Mouse (Mus musculus) CH12.LX (cell line): ENCODE data around the gene Adgrl3. TPM values are rescaled to one million over a fixed set of nuclear protein-coding genes. Genes with fewer than 3 reads are reported as not detected.

Experiments
- DNase-seq: peaks from one replicate; pipeline ENCODE4 v3.0.0-alpha.2; 2013; ENCODE audit errors: extremely low read depth
- H3K27ac ChIP-seq: 2 replicates; pipeline ENCODE4 v1.5.1; 2012; ENCODE audit warnings: low read depth, mild to moderate bottlenecking, control low read depth, moderate library complexity; ENCODE audit not compliant: insufficient read depth
- H3K27me3 ChIP-seq: replicated peaks from 2 replicates; pipeline ENCODE3; 2012; ENCODE audit warnings: inconsistent platforms
- H3K36me3 ChIP-seq, 2 experiments: replicated peaks in 1 of 2; 2 replicates each; pipeline versions ENCODE3 to v1.6.1; 2012; ENCODE audit warnings: inconsistent platforms in 1 of 2, low read length in 1 of 2, mild to moderate bottlenecking in 1 of 2, mixed read lengths in 1 of 2, moderate library complexity in 1 of 2; ENCODE audit not compliant: control insufficient read depth in 1 of 2, insufficient read depth in 1 of 2
- H3K4me1 ChIP-seq, 2 experiments: 2 replicates each; pipeline ENCODE4 v1.6.1; 2012; ENCODE audit warnings: inconsistent platforms in 1 of 2, moderate library complexity in 1 of 2; ENCODE audit not compliant: insufficient read depth in 2 of 2, control insufficient read depth in 1 of 2
- H3K4me2 ChIP-seq: 2 replicates; pipeline ENCODE4 v1.6.1; 2012; ENCODE audit warnings: low read depth, mild to moderate bottlenecking, control low read depth; ENCODE audit not compliant: poor library complexity, insufficient read depth, severe bottlenecking
- H3K4me3 ChIP-seq, 3 experiments: fragments of 150-350 bp in 1 of 3; sonication (generic) in 1 of 3; replicated peaks in 1 of 3; 2 replicates each; pipeline versions ENCODE3 to v1.5.1; 2011 to 2012; ENCODE audit warnings: low read depth in 2 of 3, low read length in 2 of 3, mild to moderate bottlenecking in 2 of 3, moderate library complexity in 2 of 3, control low read depth in 1 of 3, improper control_type of control experiment in 1 of 3, inconsistent platforms in 1 of 3, mixed read lengths in 1 of 3; ENCODE audit not compliant: poor library complexity in 1 of 3
- H3K79me2 ChIP-seq: replicated peaks from 2 replicates; pipeline ENCODE4 v1.6.1; 2012; ENCODE audit warnings: mild to moderate bottlenecking, moderate library complexity; ENCODE audit not compliant: control insufficient read depth, poor library complexity, insufficient read depth, severe bottlenecking; ENCODE audit errors: extremely low read depth
- H3K9ac ChIP-seq: 2 replicates; pipeline ENCODE4 v1.6.1; 2012; ENCODE audit warnings: low read depth, mild to moderate bottlenecking, control low read depth, moderate library complexity; ENCODE audit not compliant: insufficient read depth
- H3K9me3 ChIP-seq: replicated peaks from 2 replicates; pipeline ENCODE3; 2012; ENCODE audit warnings: low read length, inconsistent platforms, mixed read lengths
- CHD1 ChIP-seq: IDR thresholded peaks from 2 replicates; pipeline ENCODE4 v1.6.1; 2012; ENCODE audit warnings: low read depth, low read length, improper control_type of control experiment, inconsistent platforms
- ELF1 ChIP-seq: IDR thresholded peaks from 2 replicates; pipeline ENCODE4 v1.6.1; 2014; ENCODE audit warnings: low read depth, mild to moderate bottlenecking, inconsistent platforms, low read length, improper control_type of control experiment
- GABPA ChIP-seq: IDR thresholded peaks from 2 replicates; pipeline ENCODE4 v1.6.1; 2012; ENCODE audit warnings: low read depth, low read length, improper control_type of control experiment, inconsistent platforms; ENCODE audit not compliant: insufficient replicate concordance
- JUN ChIP-seq: IDR thresholded peaks from 2 replicates; pipeline ENCODE4 v1.6.1; 2011; ENCODE audit warnings: low read depth, mild to moderate bottlenecking, low read length, improper control_type of control experiment, moderate library complexity; ENCODE audit not compliant: insufficient read depth
- JUND ChIP-seq: conservative IDR thresholded peaks from 2 replicates; pipeline ENCODE4 v1.6.1; 2011; ENCODE audit warnings: low read depth, low read length, improper control_type of control experiment
- MAFK ChIP-seq: IDR thresholded peaks from 2 replicates; pipeline ENCODE4 v1.6.1; 2011; ENCODE audit warnings: low read length, improper control_type of control experiment; ENCODE audit not compliant: insufficient replicate concordance
- MAZ ChIP-seq: IDR thresholded peaks from 2 replicates; pipeline ENCODE4 v1.6.1; 2012; ENCODE audit warnings: low read depth, mild to moderate bottlenecking, inconsistent platforms, low read length, improper control_type of control experiment, moderate library complexity
- MEF2A ChIP-seq: IDR thresholded peaks from 2 replicates; pipeline ENCODE4 v1.6.1; 2014; ENCODE audit warnings: low read depth, mild to moderate bottlenecking, inconsistent platforms, low read length, improper control_type of control experiment, borderline replicate concordance
- NELFE ChIP-seq: IDR thresholded peaks from 2 replicates; pipeline ENCODE4 v1.6.1; 2011; ENCODE audit warnings: low read depth, low read length, improper control_type of control experiment
- POLR2AphosphoS2 ChIP-seq: IDR thresholded peaks from 2 replicates; pipeline ENCODE4 v1.6.1; 2011; ENCODE audit warnings: low read depth, low read length, improper control_type of control experiment
- RAD21 ChIP-seq: IDR thresholded peaks from 2 replicates; pipeline ENCODE4 v1.6.1; 2011; ENCODE audit warnings: low read depth, mild to moderate bottlenecking, low read length, improper control_type of control experiment, moderate library complexity
- RCOR1 ChIP-seq: conservative IDR thresholded peaks from 2 replicates; pipeline ENCODE4 v1.6.1; 2012; ENCODE audit warnings: low read depth, mild to moderate bottlenecking, inconsistent platforms, low read length, improper control_type of control experiment
- SIN3A ChIP-seq: IDR thresholded peaks from 2 replicates; pipeline ENCODE4 v1.6.1; 2012; ENCODE audit warnings: low read length, improper control_type of control experiment, inconsistent platforms
- TBP ChIP-seq: conservative IDR thresholded peaks from 2 replicates; pipeline ENCODE4 v1.6.1; 2011; ENCODE audit warnings: low read depth, low read length, improper control_type of control experiment
- TCF12 ChIP-seq: IDR thresholded peaks from 2 replicates; pipeline ENCODE4 v1.6.1; 2014; ENCODE audit warnings: low read depth, mild to moderate bottlenecking, inconsistent platforms, low read length, improper control_type of control experiment
- USF2 ChIP-seq: conservative IDR thresholded peaks from 2 replicates; pipeline ENCODE4 v1.6.1; 2011; ENCODE audit warnings: low read depth, low read length, improper control_type of control experiment
- ZNF384 ChIP-seq: IDR thresholded peaks from 2 replicates; pipeline ENCODE4 v1.6.1; 2012; ENCODE audit warnings: low read depth, low read length, improper control_type of control experiment, inconsistent platforms
- dilution Hi-C: fragments of 300-500 bp; cut with MboI; formaldehyde crosslinking; loops from 2 replicates; pipeline ENCODE4 v1.14.3; 2020; ENCODE audit warnings: low sequenced_read_pairs; ENCODE audit not compliant: extremely low pct_unique_long_range_greater_than_20kb, extremely low pct_ligation_motif_present
- in situ Hi-C: fragments of 300-500 bp; cut with MboI; formaldehyde crosslinking; loops from 3 replicates; pipeline ENCODE4 v1.14.3; 2019; ENCODE audit warnings: low sequenced_read_pairs, low pct_ligation_motif_present, low pct_unique_long_range_greater_than_20kb, mixed read lengths
- polyA plus RNA-seq: library from polyadenylated mRNA; unstranded; fragments of >175 nt; gene quantifications from 2 replicates; pipeline ENCODE4 v1.2.1, GENCODE M21; 2012; ENCODE audit warnings: low read depth; ENCODE audit not compliant: insufficient read length
- total RNA-seq, 2 experiments: library from RNA; depleted of rRNA; stranded (reverse); fragments of 300-350 nt in 1 of 2; fragments of >200 nt in 1 of 2; gene quantifications; 2 replicates each; pipeline ENCODE4 v1.2.3; 2012 to 2014

Gene Adgrl3
- total and polyA plus RNA-seq, 3 experiments = 0.13 TPM; not detected in 2

- Histone ChIP-seq H3K4me2 (no peak overlapping the region), H3K36me3 (no peaks in the 10 kb centered on the region), H3K27me3 (no peaks in the 10 kb centered on the region), H3K4me1 (no peaks in the 10 kb centered on the region), H3K27ac (no peak overlapping the region), H3K79me2 (no peaks in the 10 kb centered on the region), H3K9ac (no peak overlapping the region), H3K9me3 (no peaks in the 10 kb centered on the region), H3K4me3 (no peak overlapping the region)
- TF ChIP-seq MAZ = no peak
- TF ChIP-seq GABPA = no peak
- no peak for TF ChIP-seq ELF1
- TF ChIP-seq CHD1 = no peak
- TF ChIP-seq RAD21 = no peak
- no peak for TF ChIP-seq NELFE
- in situ Hi-C loops = no loop called here
- dilution Hi-C loops = no loop called here
- DNase-seq = no peak
Measured at GRCm38 (mm10) chr5:81755711-81756110, 735.8 kb downstream of the Adgrl3 start.

GRCm38 (mm10) chr5:81757093-81757725 lies 737.3 kb downstream of the Adgrl3 start:
- Histone ChIP-seq H3K4me2 (no peak overlapping the region), H3K9me3 (no peaks in the 10 kb centered on the region), H3K9ac (no peak overlapping the region), H3K4me3 (no peak overlapping the region), H3K79me2 (no peaks in the 10 kb centered on the region), H3K27me3 (no peaks in the 10 kb centered on the region), H3K4me1 (no peaks in the 10 kb centered on the region), H3K27ac (no peak overlapping the region), H3K36me3 (no peaks in the 10 kb centered on the region)
- TF ChIP-seq MAZ = no peak
- in situ Hi-C loops (no loop called here), dilution Hi-C loops (no loop called here)
- no peak for DNase-seq

GRCm38 (mm10) chr5:81776234-81776633 lies 756.3 kb downstream of the Adgrl3 start:
- Histone ChIP-seq H3K9ac (no peak overlapping the region), H3K4me3 (no peak overlapping the region), H3K4me1 (no peaks in the 10 kb centered on the region), H3K79me2 (no peaks in the 10 kb centered on the region), H3K9me3 (no peaks in the 10 kb centered on the region), H3K36me3 (no peaks in the 10 kb centered on the region), H3K4me2 (no peak overlapping the region), H3K27me3 (no peaks in the 10 kb centered on the region), H3K27ac (no peak overlapping the region)
- TF ChIP-seq MAFK (no peak), USF2 (no peak), JUND (no peak), GABPA (no peak), TBP (no peak), TCF12 (no peak), RCOR1 (no peak), SIN3A (no peak), JUN (no peak), ZNF384 (no peak), CHD1 (no peak), MEF2A (no peak), POLR2AphosphoS2 (no peak)
- in situ Hi-C loops (no loop called here), dilution Hi-C loops (no loop called here)
- DNase-seq = no peak
